Mouse (Mus musculus): ENCODE measurements around the gene Ctnnbip1. TPM values are rescaled to one million over a fixed set of nuclear protein-coding genes. Genes with fewer than 3 reads are reported as not detected.

Gene Ctnnbip1
- polyA plus RNA-seq, 3 experiments from 2014 or later, result 0.59 to 1.4 (median 1.4) TPM

Other genes starting within 250 kb of the Ctnnbip1 start
- 10 to 100 TPM in 2 of 3 experiments, 1 to 10 TPM in 1; 7.9 to 19.7 (median 16.6) TPM for gene Kif1b, start 210.5 kb upstream of the Ctnnbip1 start, polyA plus RNA-seq (2017; shearing (Covaris generic))
- 10 to 100 TPM in 2 of 3 experiments, 1 to 10 TPM in 1; 9.1 to 18.5 (median 14.7) TPM for gene Ube4b, start 91.5 kb upstream of the Ctnnbip1 start, polyA plus RNA-seq (2017; shearing (Covaris generic))
- not detected for gene Rbp7, start 63.3 kb upstream of the Ctnnbip1 start, polyA plus RNA-seq (2017; shearing (Covaris generic))
- under 1 TPM in 1 of 3 experiments, not detected in 2; 0.63 TPM for gene Tmem274, start 40.9 kb upstream of the Ctnnbip1 start, polyA plus RNA-seq (2017; shearing (Covaris generic))
- gene Nmnat1, start 33.0 kb upstream of the Ctnnbip1 start, polyA plus RNA-seq (2017; shearing (Covaris generic)), result 1 to 10 TPM; 6.2 to 6.9 (median 6.3) TPM
- gene Lzic, start 33.0 kb upstream of the Ctnnbip1 start, polyA plus RNA-seq (2017; shearing (Covaris generic)), result 10 to 100 TPM; 26.0 to 43.4 (median 28.2) TPM
- gene Clstn1, start 68.2 kb downstream of the Ctnnbip1 start, polyA plus RNA-seq (2017; shearing (Covaris generic)), result 1 to 10 TPM; 5.4 to 7.5 (median 6.3) TPM
- 100 to 1,000 TPM; 108 to 124 (median 115) TPM for gene Pik3cd, start 184.3 kb downstream of the Ctnnbip1 start, polyA plus RNA-seq (2017; shearing (Covaris generic))
- gene Tmem201, start 219.8 kb downstream of the Ctnnbip1 start, polyA plus RNA-seq (2017; shearing (Covaris generic)), result 1 to 10 TPM; 4.6 to 8.9 (median 6.0) TPM

All from inflammation-experienced regulatory T-cells, adult 6 months (primary cell).